In the genomic region with DNA sequence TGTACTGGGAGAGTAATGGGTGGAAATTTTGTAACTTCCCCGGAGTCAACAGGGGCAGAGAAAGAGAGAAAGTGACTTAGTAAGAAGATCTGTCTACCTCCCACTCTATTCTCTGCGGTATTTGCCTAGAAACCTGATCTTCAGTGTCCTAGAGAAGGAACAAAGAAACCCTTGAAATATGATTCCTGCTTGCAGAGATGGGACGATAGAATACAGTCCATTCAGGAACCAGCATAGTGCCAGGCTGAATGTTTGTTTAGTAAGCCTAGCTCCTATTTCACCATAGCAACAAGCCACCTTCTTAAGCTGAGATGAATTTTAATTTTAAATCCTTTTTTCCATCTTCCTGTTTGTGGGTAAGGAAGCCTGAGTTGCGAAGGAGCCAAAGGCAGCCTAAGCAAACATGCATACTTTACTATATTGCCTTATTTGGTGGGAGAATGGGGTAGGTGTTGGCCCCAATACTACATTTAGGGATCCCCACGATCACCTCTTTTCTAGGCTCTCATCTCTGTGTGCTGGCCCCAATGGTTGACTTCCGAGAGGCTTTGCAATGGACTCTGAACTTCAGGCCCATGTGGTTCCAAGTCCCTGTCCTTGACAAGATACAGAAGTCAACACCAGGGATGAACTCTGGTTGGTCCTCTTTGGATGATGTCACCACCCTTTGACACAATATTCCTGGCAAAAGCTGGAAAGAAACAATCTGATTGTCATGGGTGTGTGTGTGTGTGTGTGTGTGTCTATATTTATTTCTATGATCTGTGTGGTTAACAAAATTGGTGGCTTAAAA, we compare ENCODE assay signal across 12 mouse cellular contexts. TPM values are rescaled to one million over a fixed set of nuclear protein-coding genes. Genes with fewer than 3 reads are reported as not detected.
DNase-seq lines count a peak whose midpoint lies in the region; ATAC-seq and TF ChIP-seq lines count a peak whose summit lies in the region.
"Had no signal": no experiment of that assay in that cellular context is flagged by ENCODE, and none has a peak within 500 bp of the region (broad histone marks: within the 10 kb centered on the region; RNA-seq: fewer than 3 reads in every experiment).

No protein-coding gene starts in this region.

- H3K9me3 ChIP-seq in hindbrain, embryonic 11.5 days (ENCODE audit: control insufficient read depth, low read length) = no peaks in the 10 kb centered on the region
- H3K9me3 ChIP-seq in hindbrain, postnatal 0 days (ENCODE audit: low read length) = no peaks in the 10 kb centered on the region
- H3K9me3 ChIP-seq in midbrain, embryonic 12.5 days = no peaks in the 10 kb centered on the region
- H3K9me3 ChIP-seq in midbrain, embryonic 13.5 days = no peaks in the 10 kb centered on the region
- H3K9me3 ChIP-seq in embryonic facial prominence, embryonic 11.5 days (replicated peaks; ENCODE audit: control insufficient read depth, low read length) = no peaks in the 10 kb centered on the region
- no peaks in the 10 kb centered on the region for H3K9me3 ChIP-seq in heart, embryonic 12.5 days (replicated peaks)
- H3K9me3 ChIP-seq: limb, embryonic 15.5 days had no signal

- no peak for ATAC-seq in hindbrain, embryonic 11.5 days (ENCODE audit: low FRiP score)
- no peak for ATAC-seq in hindbrain, postnatal 0 days
- ATAC-seq in midbrain, embryonic 12.5 days (ENCODE audit: low FRiP score, low read depth) = peak; percentile 38; the same call in 1 of the 2 replicates
- ATAC-seq in midbrain, embryonic 13.5 days = no peak
- peak; percentile 81 for ATAC-seq in embryonic facial prominence, embryonic 11.5 days (replicated peaks; ENCODE audit: insufficient number of reproducible peaks, low FRiP score, low TSS enrichment, low read depth)
- ATAC-seq in heart, embryonic 12.5 days (ENCODE audit: insufficient number of reproducible peaks, low FRiP score) = no peak
- ATAC-seq in inflammation-experienced regulatory T-cells, adult 6 months = no peak

- no peak overlapping the region for H3ac ChIP-seq in myocyte (ENCODE audit: control insufficient read depth, insufficient read length)

- no peak overlapping the region for H3K4me3 ChIP-seq in hindbrain, embryonic 11.5 days (ENCODE audit: low read depth, low read length)
- H3K4me3 ChIP-seq in hindbrain, postnatal 0 days (ENCODE audit: low read length) = no peak overlapping the region
- no peak overlapping the region for H3K4me3 ChIP-seq in midbrain, embryonic 12.5 days
- no peak overlapping the region for H3K4me3 ChIP-seq in midbrain, embryonic 13.5 days (replicated peaks)
- H3K4me3 ChIP-seq in embryonic facial prominence, embryonic 11.5 days (ENCODE audit: low read depth, low read length) = no peak overlapping the region
- no peak overlapping the region for H3K4me3 ChIP-seq in myocyte
- no peak overlapping the region for H3K4me3 ChIP-seq in heart, embryonic 12.5 days
- H3K4me3 ChIP-seq: limb, embryonic 15.5 days had no signal

- H3K9ac ChIP-seq in hindbrain, embryonic 11.5 days (ENCODE audit: low read depth, low read length) = no peak overlapping the region
- H3K9ac ChIP-seq in hindbrain, postnatal 0 days (replicated peaks; ENCODE audit: low read length) = no peak overlapping the region
- H3K9ac ChIP-seq in midbrain, embryonic 12.5 days (replicated peaks) = no peak overlapping the region
- H3K9ac ChIP-seq in midbrain, embryonic 13.5 days (replicated peaks) = no peak overlapping the region
- H3K9ac ChIP-seq in embryonic facial prominence, embryonic 11.5 days (replicated peaks; ENCODE audit: low read length) = no peak overlapping the region
- no peak overlapping the region for H3K9ac ChIP-seq in heart, embryonic 12.5 days
- H3K9ac ChIP-seq: limb, embryonic 15.5 days had no signal

- H3K4me2 ChIP-seq in hindbrain, embryonic 11.5 days (replicated peaks; ENCODE audit: low read depth, low read length) = no peak overlapping the region
- H3K4me2 ChIP-seq in hindbrain, postnatal 0 days (ENCODE audit: low read depth, low read length) = no peak overlapping the region
- H3K4me2 ChIP-seq in midbrain, embryonic 12.5 days (replicated peaks) = no peak overlapping the region
- H3K4me2 ChIP-seq in midbrain, embryonic 13.5 days (replicated peaks) = no peak overlapping the region
- no peak overlapping the region for H3K4me2 ChIP-seq in embryonic facial prominence, embryonic 11.5 days (ENCODE audit: low read depth, low read length)
- H3K4me2 ChIP-seq in myocyte (ENCODE audit: low read depth) = peak overlapping the region; percentile 61
- no peak overlapping the region for H3K4me2 ChIP-seq in heart, embryonic 12.5 days
- H3K4me2 ChIP-seq: limb, embryonic 15.5 days had no signal

- TF ChIP-seq CTCF in hindbrain, postnatal 0 days (IDR thresholded peaks at IDR 0.05; ENCODE audit: low read depth) = no peak

- H3K27me3 ChIP-seq in hindbrain, embryonic 11.5 days (ENCODE audit: control insufficient read depth, insufficient read depth, low read length) = no peaks in the 10 kb centered on the region
- H3K27me3 ChIP-seq in hindbrain, postnatal 0 days (ENCODE audit: insufficient read depth, low read length) = no peaks in the 10 kb centered on the region
- H3K27me3 ChIP-seq in midbrain, embryonic 12.5 days = no peaks in the 10 kb centered on the region
- no peaks in the 10 kb centered on the region for H3K27me3 ChIP-seq in midbrain, embryonic 13.5 days
- no peaks in the 10 kb centered on the region for H3K27me3 ChIP-seq in embryonic facial prominence, embryonic 11.5 days (ENCODE audit: control insufficient read depth, insufficient read depth, low read length)
- H3K27me3 ChIP-seq in myocyte (ENCODE audit: control insufficient read depth, insufficient read depth, insufficient read length) = no peaks in the 10 kb centered on the region
- H3K27me3 ChIP-seq in heart, embryonic 12.5 days (replicated peaks) = no peaks in the 10 kb centered on the region
- H3K27me3 ChIP-seq: limb, embryonic 15.5 days had no signal

- H3K27ac ChIP-seq in hindbrain, embryonic 11.5 days (ENCODE audit: low read depth, low read length) = no peak overlapping the region
- H3K27ac ChIP-seq in hindbrain, postnatal 0 days = no peak overlapping the region
- H3K27ac ChIP-seq in midbrain, embryonic 12.5 days (replicated peaks) = no peak overlapping the region
- no peak overlapping the region for H3K27ac ChIP-seq in midbrain, embryonic 13.5 days
- no peak overlapping the region for H3K27ac ChIP-seq in embryonic facial prominence, embryonic 11.5 days (replicated peaks; ENCODE audit: low read depth, low read length)
- no peak overlapping the region for H3K27ac ChIP-seq in heart, embryonic 12.5 days (ENCODE audit: poor library complexity, severe bottlenecking)
- H3K27ac ChIP-seq: limb, embryonic 15.5 days had no signal

- peak; percentile 33 for DNase-seq in hindbrain, embryonic 11.5 days (ENCODE audit: low spot score)
- DNase-seq in hindbrain, postnatal 0 days (ENCODE audit: low spot score) = no peak
- peak; percentile 77 for DNase-seq in embryonic facial prominence, embryonic 11.5 days (ENCODE audit: low spot score)
- DNase-seq: heart, adult 18-20 months; layer of hippocampus, adult 9-11 months; thymus, adult 18-20 months had no signal

- H3K36me3 ChIP-seq in hindbrain, embryonic 11.5 days (ENCODE audit: control insufficient read depth, insufficient read depth, low read length) = no peaks in the 10 kb centered on the region
- no peaks in the 10 kb centered on the region for H3K36me3 ChIP-seq in hindbrain, postnatal 0 days (ENCODE audit: insufficient read depth, low read length)
- no peaks in the 10 kb centered on the region for H3K36me3 ChIP-seq in midbrain, embryonic 12.5 days
- no peaks in the 10 kb centered on the region for H3K36me3 ChIP-seq in midbrain, embryonic 13.5 days
- H3K36me3 ChIP-seq in embryonic facial prominence, embryonic 11.5 days (replicated peaks; ENCODE audit: control insufficient read depth, insufficient read depth, low read depth, low read length) = no peaks in the 10 kb centered on the region
- H3K36me3 ChIP-seq in myocyte (ENCODE audit: control insufficient read depth, insufficient read depth) = no peaks in the 10 kb centered on the region
- no peaks in the 10 kb centered on the region for H3K36me3 ChIP-seq in heart, embryonic 12.5 days
- H3K36me3 ChIP-seq: limb, embryonic 15.5 days had no signal

- no peak for TF ChIP-seq POLR2A in myocyte (IDR thresholded peaks at IDR 0.05; ENCODE audit: insufficient read length, low read depth)

- no peaks in the 10 kb centered on the region for H3K79me2 ChIP-seq in myocyte (ENCODE audit: control insufficient read depth, insufficient read depth)

- H3K4me1 ChIP-seq in hindbrain, embryonic 11.5 days (replicated peaks; ENCODE audit: control insufficient read depth, insufficient read depth, low read length) = no peaks in the 10 kb centered on the region
- no peaks in the 10 kb centered on the region for H3K4me1 ChIP-seq in hindbrain, postnatal 0 days (ENCODE audit: insufficient read depth, low read length)
- peaks cover 7% of the 10 kb centered on the region for H3K4me1 ChIP-seq in midbrain, embryonic 12.5 days
- peaks cover 6% of the 10 kb centered on the region; the same call in 1 of the 2 replicates for H3K4me1 ChIP-seq in midbrain, embryonic 13.5 days (replicated peaks)
- no peaks in the 10 kb centered on the region for H3K4me1 ChIP-seq in embryonic facial prominence, embryonic 11.5 days (ENCODE audit: control insufficient read depth, insufficient read depth, low read length)
- H3K4me1 ChIP-seq in heart, embryonic 12.5 days (replicated peaks) = 0 out of 2 replicates have a peak, but pooled peaks cover 2% of the 10 kb centered on the region

- 43% methylated on average over 6 of the region's 6 CpGs for WGBS in hindbrain, embryonic 11.5 days
- WGBS in hindbrain, postnatal 0 days = 50% methylated on average over 6 of the region's 6 CpGs
- 35% methylated on average over 6 of the region's 6 CpGs for WGBS in midbrain, embryonic 12.5 days
- WGBS in midbrain, embryonic 13.5 days = 39% methylated on average over 6 of the region's 6 CpGs
- 30% methylated on average over 6 of the region's 6 CpGs for WGBS in embryonic facial prominence, embryonic 11.5 days
- WGBS in heart, embryonic 12.5 days = 57% methylated on average over 6 of the region's 6 CpGs

RNA-seq across cellular contexts. Expression of a gene that starts 8.2 kb away (rescaled TPM):
- polyA plus RNA-seq in hindbrain, embryonic 11.5 days (2014; fragmentation: Nextera tagmentation; extraction: Ambion mirVana) = 88.6 and 99.9 TPM in 2 replicates
- total RNA-seq in hindbrain, postnatal 0 days (2014; rRNA removed) = 70.6 and 86.3 TPM in 2 replicates
- polyA plus RNA-seq in hindbrain, postnatal 0 days (2015; fragmentation: Nextera tagmentation; extraction: Ambion mirVana) = 79.2 and 88.9 TPM in 2 replicates
- 92.1 and 92.8 TPM in 2 replicates for polyA plus RNA-seq in midbrain, embryonic 12.5 days (2016; fragmentation: Nextera tagmentation; extraction: Ambion mirVana)
- 75.0 and 77.8 TPM in 2 replicates for polyA plus RNA-seq in midbrain, embryonic 13.5 days (2015; fragmentation: Nextera tagmentation; extraction: Ambion mirVana)
- 100.0 and 112 TPM in 2 replicates for polyA plus RNA-seq in embryonic facial prominence, embryonic 11.5 days (2014; fragmentation: Nextera tagmentation; extraction: Ambion mirVana)
- polyA plus RNA-seq in myocyte (2012; fragmentation: generic; extraction: Trizol) = 106 TPM
- polyA plus RNA-seq in heart, embryonic 12.5 days (2016; fragmentation: Nextera tagmentation; extraction: Ambion mirVana) = 79.6 and 86.3 TPM in 2 replicates
- 1 to 10 TPM in 2 of 3 experiments, under 1 TPM in 1; 0.77 to 5.7 (median 2.1) TPM for polyA plus RNA-seq in inflammation-experienced regulatory T-cells, adult 6 months (2017; shearing (Covaris generic))

RNA-seq across cellular contexts. Expression of a gene that starts 8.4 kb away (rescaled TPM):
- polyA plus RNA-seq in hindbrain, embryonic 11.5 days (2014; fragmentation: Nextera tagmentation; extraction: Ambion mirVana) = 6.0 and 11.8 TPM in 2 replicates
- total RNA-seq in hindbrain, postnatal 0 days (2014; rRNA removed) = 6.2 and 6.5 TPM in 2 replicates
- polyA plus RNA-seq in hindbrain, postnatal 0 days (2015; fragmentation: Nextera tagmentation; extraction: Ambion mirVana) = 3.0 and 3.2 TPM in 2 replicates
- polyA plus RNA-seq in midbrain, embryonic 12.5 days (2016; fragmentation: Nextera tagmentation; extraction: Ambion mirVana) = 3.6 and 3.8 TPM in 2 replicates
- polyA plus RNA-seq in midbrain, embryonic 13.5 days (2015; fragmentation: Nextera tagmentation; extraction: Ambion mirVana) = 3.0 and 3.1 TPM in 2 replicates
- polyA plus RNA-seq in embryonic facial prominence, embryonic 11.5 days (2014; fragmentation: Nextera tagmentation; extraction: Ambion mirVana) = 6.3 and 6.6 TPM in 2 replicates
- 3.0 TPM for polyA plus RNA-seq in myocyte (2012; fragmentation: generic; extraction: Trizol)
- polyA plus RNA-seq in heart, embryonic 12.5 days (2016; fragmentation: Nextera tagmentation; extraction: Ambion mirVana) = 2.4 and 2.5 TPM in 2 replicates
- under 1 TPM; 0.10 to 0.93 (median 0.42) TPM for polyA plus RNA-seq in inflammation-experienced regulatory T-cells, adult 6 months (2017; shearing (Covaris generic))

Comparison
In these comparisons a context has a peak if more than half of its experiments do, and no peak if none do; other contexts are left out.
1. ATAC-seq: peak in midbrain, embryonic 12.5 days (single experiment) and embryonic facial prominence, embryonic 11.5 days (single experiment); none in hindbrain, embryonic 11.5 days (single experiment), hindbrain, postnatal 0 days (single experiment), midbrain, embryonic 13.5 days (single experiment), heart, embryonic 12.5 days (single experiment) and inflammation-experienced regulatory T-cells, adult 6 months (single experiment).
2. RNA of a gene that starts 8.2 kb away (polyA plus RNA-seq): 100.0 to 112 TPM in embryonic facial prominence, embryonic 11.5 days, 106 TPM in myocyte (single experiment), 92.1 to 92.8 TPM in midbrain, embryonic 12.5 days, 88.6 to 99.9 TPM in hindbrain, embryonic 11.5 days, 79.6 to 86.3 TPM in heart, embryonic 12.5 days, 79.2 to 88.9 TPM in hindbrain, postnatal 0 days and 75.0 to 77.8 TPM in midbrain, embryonic 13.5 days; 0.77 to 5.7 TPM in inflammation-experienced regulatory T-cells, adult 6 months; every median in the first group is over 10 times any median in the second.